Mouse (Mus musculus) hindbrain, embryonic 14.5 days (tissue): ENCODE measurements around the gene Trpc4ap. TPM values are rescaled to one million over a fixed set of nuclear protein-coding genes. Genes with fewer than 3 reads are reported as not detected.

Experiments used
- ATAC-seq: fragments of 200-750 bp; cut with Nextera tagmentation; 2 replicates; pipeline ENCODE4 v1.8.0; 2017; ENCODE audit warnings: moderate number of reproducible peaks, mild to moderate bottlenecking, moderate TSS enrichment, moderate library complexity; ENCODE audit not compliant: low FRiP score
- DNase-seq: peaks from one replicate; pipeline ENCODE4 v3.0.0-alpha.2; 2015; ENCODE audit warnings: low spot score
- H3K27ac ChIP-seq: fragments of 300-500 bp; sonication (generic); 2 replicates; pipeline ENCODE4 v1.5.1; 2014; ENCODE audit warnings: mild to moderate bottlenecking, moderate library complexity
- H3K27me3 ChIP-seq: fragments of 300-500 bp; sonication (generic); 2 replicates; pipeline ENCODE4 v1.6.1; 2014; ENCODE audit warnings: mild to moderate bottlenecking, low read length, mixed read lengths; ENCODE audit not compliant: control insufficient read depth, insufficient read depth
- H3K36me3 ChIP-seq: fragments of 300-500 bp; sonication (generic); replicated peaks from 2 replicates; pipeline ENCODE4 v1.6.1; 2014; ENCODE audit not compliant: control insufficient read depth, insufficient read depth
- H3K4me1 ChIP-seq: fragments of 300-500 bp; sonication (generic); replicated peaks from 2 replicates; pipeline ENCODE4 v1.6.1; 2014; ENCODE audit warnings: antibody characterized with exemption, low read length, mixed read lengths; ENCODE audit not compliant: control insufficient read depth, insufficient read depth
- H3K4me2 ChIP-seq: fragments of 300-500 bp; sonication (generic); replicated peaks from 2 replicates; pipeline ENCODE4 v1.6.1; 2014; ENCODE audit warnings: mild to moderate bottlenecking, moderate library complexity
- H3K4me3 ChIP-seq: fragments of 300-500 bp; sonication (generic); replicated peaks from 2 replicates; pipeline ENCODE4 v1.5.1; 2014; ENCODE audit warnings: mild to moderate bottlenecking, low read length
- H3K9ac ChIP-seq: fragments of 300-500 bp; sonication (generic); 2 replicates; pipeline ENCODE4 v1.6.1; 2014
- H3K9me3 ChIP-seq: fragments of 300-500 bp; sonication (generic); 2 replicates; pipeline ENCODE4 v1.6.1; 2016; ENCODE audit warnings: low read length; ENCODE audit not compliant: control insufficient read depth
- WGBS: fragments of 180-500 bp; shearing (Covaris S2); extraction: QIAGEN DNeasy Blood & Tissue Kit; methylation state at CpG from one replicate; pipeline ENCODE4 v1.1.7; 2014; 5-methylcytosine and 5-hydroxymethylcytosine counted together
- polyA plus RNA-seq: library from polyadenylated mRNA; unstranded; fragments of >200 nt; fragmentation: Nextera tagmentation; extraction: Ambion mirVana; gene quantifications from 2 replicates; pipeline ENCODE4 v1.2.1, GENCODE M21; 2014

Gene Trpc4ap
- polyA plus RNA-seq, 1 experiment from 2014 or later, result 163 TPM

DNA sequence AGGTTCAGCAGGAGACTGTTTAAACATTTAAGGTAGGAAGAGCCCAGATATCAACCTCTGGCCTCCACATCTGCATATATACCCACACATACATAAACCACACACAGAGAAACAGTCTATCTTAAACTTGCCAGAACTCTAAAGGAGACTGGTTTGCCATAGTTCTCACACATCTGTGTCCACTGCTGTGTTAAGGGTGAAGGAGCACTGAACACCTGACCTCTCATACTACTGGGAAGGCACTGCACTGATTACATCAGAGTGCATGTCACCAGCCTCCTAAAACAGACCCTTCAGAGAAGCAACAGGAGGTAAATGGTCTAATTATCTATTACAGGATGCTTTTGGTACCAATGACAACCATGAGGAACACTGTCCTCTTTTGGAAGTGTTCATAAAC is 55.3 kb downstream of the Trpc4ap start:
- Histone ChIP-seq H3K4me1 (no peaks in the 10 kb centered on the region), H3K27me3 (peaks cover 21% of the 10 kb centered on the region), H3K9me3 (no peaks in the 10 kb centered on the region), H3K27ac (no peak overlapping the region), H3K36me3 (peaks cover 97% of the 10 kb centered on the region), H3K4me2 (no peak overlapping the region), H3K4me3 (no peak overlapping the region), H3K9ac (no peak overlapping the region)
- no peak for DNase-seq
- ATAC-seq, result no peak

DNA sequence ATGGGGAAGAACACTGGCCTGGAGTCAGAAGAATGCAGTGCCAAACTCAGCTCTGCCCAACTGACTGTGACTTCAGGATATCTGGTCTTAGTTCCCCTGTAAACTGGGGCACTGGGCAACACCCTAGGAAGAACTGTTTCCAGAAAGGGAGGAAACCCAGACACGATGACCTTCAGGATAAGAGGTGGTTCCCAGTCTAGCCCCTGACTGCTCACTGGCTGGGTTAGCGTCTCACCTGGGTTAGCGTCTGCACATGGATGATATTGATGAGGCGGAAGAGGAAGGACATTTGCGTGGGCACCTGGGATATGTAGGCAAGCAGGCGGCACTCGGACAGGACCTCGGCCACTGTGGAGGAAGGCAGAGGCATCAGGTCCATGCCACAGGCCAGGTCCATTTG is 56.2 kb downstream of the Trpc4ap start:
- DNase-seq (no peak), ATAC-seq (no peak)
- H3K4me1 ChIP-seq, result no peaks in the 10 kb centered on the region
- 95% methylated on average over 8 of the region's 8 CpGs for WGBS
- no peak overlapping the region for H3K4me2 ChIP-seq
- no peaks in the 10 kb centered on the region for H3K9me3 ChIP-seq
- no peak overlapping the region for H3K4me3 ChIP-seq
- H3K27me3 ChIP-seq, result peaks cover 30% of the 10 kb centered on the region
- no peak overlapping the region for H3K27ac ChIP-seq
- no peak overlapping the region for H3K9ac ChIP-seq
- H3K36me3 ChIP-seq, result peaks cover 95% of the 10 kb centered on the region

DNA sequence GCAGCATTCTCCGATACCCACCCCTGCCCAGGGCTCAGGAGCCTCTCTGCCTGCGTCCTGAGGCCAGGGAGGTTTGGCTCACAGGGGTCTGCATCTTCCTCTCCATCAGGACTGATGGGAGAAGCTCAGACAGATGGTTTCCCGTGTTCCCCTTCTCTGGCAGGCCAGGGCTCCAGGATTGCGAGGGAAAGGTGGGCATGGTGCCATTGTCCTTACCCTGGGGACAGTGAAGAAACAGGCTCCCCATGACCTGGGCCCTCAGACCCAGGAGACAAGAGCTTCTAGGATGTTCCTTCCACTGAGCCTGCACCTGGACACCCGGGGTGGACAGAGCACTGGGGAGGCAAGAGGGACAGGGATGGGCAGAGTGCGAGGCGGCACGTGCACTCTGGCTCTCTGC is 57.6 kb downstream of the Trpc4ap start:
- Histone ChIP-seq H3K27me3 (peaks cover 42% of the 10 kb centered on the region), H3K4me2 (no peak overlapping the region), H3K9me3 (no peaks in the 10 kb centered on the region), H3K27ac (no peak overlapping the region), H3K36me3 (peaks cover 81% of the 10 kb centered on the region), H3K4me1 (peaks cover 12% of the 10 kb centered on the region; the same call in 1 of the 2 replicates), H3K4me3 (no peak overlapping the region), H3K9ac (no peak overlapping the region)
- 88% methylated on average over 8 of the region's 8 CpGs for WGBS
- no peak for ATAC-seq
- no peak for DNase-seq

DNA sequence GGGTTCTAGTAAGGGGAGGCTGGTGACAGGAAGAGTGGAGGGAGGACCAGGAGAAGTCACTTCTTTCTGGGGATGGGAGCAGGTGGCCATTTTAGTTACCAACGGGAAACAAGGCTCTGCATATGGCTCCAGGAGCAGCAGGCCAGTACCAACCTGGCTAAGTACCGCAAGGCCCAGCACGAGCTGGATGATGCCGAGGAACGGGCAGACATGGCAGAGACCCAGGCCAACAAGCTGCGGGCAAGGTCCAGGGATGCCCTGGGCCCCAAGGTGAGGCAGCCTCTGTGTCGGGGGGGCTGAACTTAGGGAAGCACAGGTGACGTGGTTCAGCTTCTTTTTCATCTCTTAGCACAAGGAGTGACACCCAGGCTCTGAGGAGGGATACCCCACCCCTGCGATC is 58.5 kb downstream of the Trpc4ap start:
- H3K9me3 ChIP-seq, result no peaks in the 10 kb centered on the region
- ATAC-seq, result no peak
- H3K27me3 ChIP-seq, result peaks cover 46% of the 10 kb centered on the region
- WGBS, result 87% methylated on average over 9 of the region's 9 CpGs
- H3K27ac ChIP-seq, result no peak overlapping the region
- peaks cover 20% of the 10 kb centered on the region; the same call in 1 of the 2 replicates for H3K4me1 ChIP-seq
- H3K9ac ChIP-seq, result no peak overlapping the region
- no peak overlapping the region for H3K4me3 ChIP-seq
- DNase-seq, result no peak
- peaks cover 75% of the 10 kb centered on the region for H3K36me3 ChIP-seq
- no peak overlapping the region for H3K4me2 ChIP-seq

DNA sequence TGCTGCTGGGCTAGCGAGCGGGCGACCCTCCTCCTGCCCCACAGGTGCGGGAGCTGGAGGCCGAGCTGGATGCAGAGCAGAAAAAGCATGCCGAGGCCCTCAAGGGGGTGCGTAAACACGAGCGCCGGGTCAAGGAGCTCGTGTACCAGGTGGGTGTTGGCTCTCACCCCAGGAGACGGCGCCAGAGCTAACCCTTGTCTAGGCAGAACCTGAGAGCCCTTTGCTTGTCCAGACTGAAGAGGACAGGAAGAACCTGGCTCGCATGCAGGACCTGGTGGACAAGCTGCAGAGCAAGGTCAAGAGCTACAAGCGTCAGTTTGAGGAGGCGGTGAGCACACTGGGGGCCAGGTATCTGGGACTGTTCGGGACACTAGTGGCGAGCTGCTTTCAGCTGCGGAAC is 59.1 kb downstream of the Trpc4ap start:
- Histone ChIP-seq H3K36me3 (peaks cover 73% of the 10 kb centered on the region), H3K27me3 (peaks cover 53% of the 10 kb centered on the region), H3K27ac (no peak overlapping the region), H3K9me3 (no peaks in the 10 kb centered on the region), H3K4me3 (no peak overlapping the region), H3K4me1 (peaks cover 20% of the 10 kb centered on the region; the same call in 1 of the 2 replicates), H3K4me2 (no peak overlapping the region), H3K9ac (no peak overlapping the region)
- no peak for ATAC-seq
- no peak for DNase-seq
- 69% methylated on average over 19 of the region's 19 CpGs for WGBS

DNA sequence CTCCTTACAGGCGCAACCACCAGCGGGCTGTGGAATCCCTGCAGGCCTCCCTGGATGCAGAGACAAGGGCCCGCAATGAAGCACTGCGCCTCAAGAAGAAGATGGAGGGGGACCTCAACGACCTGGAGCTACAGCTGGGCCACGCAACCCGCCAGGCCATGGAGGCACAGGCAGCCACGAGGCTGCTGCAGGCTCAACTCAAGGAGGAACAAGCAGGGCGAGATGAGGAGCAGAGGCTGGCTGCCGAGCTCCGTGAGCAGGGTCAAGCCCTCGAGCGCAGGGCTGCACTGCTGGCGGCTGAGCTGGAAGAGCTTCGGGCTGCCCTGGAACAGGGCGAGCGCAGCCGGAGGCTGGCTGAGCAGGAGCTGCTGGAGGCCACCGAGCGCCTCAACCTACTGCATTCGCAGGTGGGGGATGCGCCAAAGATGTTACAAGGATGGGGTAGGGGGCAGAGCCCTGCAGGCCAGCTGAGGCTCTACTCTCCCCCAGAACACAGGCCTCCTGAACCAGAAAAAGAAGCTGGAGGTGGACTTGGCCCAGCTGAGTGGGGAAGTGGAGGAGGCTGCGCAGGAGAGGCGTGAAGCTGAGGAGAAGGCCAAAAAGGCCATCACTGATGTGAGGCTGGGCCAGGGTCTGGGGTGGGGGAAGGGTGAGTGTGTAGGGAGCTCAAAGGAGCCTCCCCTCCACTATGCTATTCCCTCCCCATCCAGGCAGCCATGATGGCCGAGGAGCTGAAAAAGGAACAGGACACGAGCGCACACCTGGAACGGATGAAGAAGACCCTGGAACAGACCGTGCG is 59.8 kb downstream of the Trpc4ap start:
- no peaks in the 10 kb centered on the region for H3K9me3 ChIP-seq
- H3K27me3 ChIP-seq, result peaks cover 58% of the 10 kb centered on the region
- peaks cover 65% of the 10 kb centered on the region for H3K36me3 ChIP-seq
- H3K4me2 ChIP-seq, result no peak overlapping the region
- WGBS, result 67% methylated on average over 30 of the region's 30 CpGs
- no peak for ATAC-seq
- DNase-seq, result no peak
- H3K4me3 ChIP-seq, result no peak overlapping the region
- no peak overlapping the region for H3K9ac ChIP-seq
- H3K27ac ChIP-seq, result no peak overlapping the region
- H3K4me1 ChIP-seq, result peaks cover 20% of the 10 kb centered on the region; the same call in 1 of the 2 replicates

DNA sequence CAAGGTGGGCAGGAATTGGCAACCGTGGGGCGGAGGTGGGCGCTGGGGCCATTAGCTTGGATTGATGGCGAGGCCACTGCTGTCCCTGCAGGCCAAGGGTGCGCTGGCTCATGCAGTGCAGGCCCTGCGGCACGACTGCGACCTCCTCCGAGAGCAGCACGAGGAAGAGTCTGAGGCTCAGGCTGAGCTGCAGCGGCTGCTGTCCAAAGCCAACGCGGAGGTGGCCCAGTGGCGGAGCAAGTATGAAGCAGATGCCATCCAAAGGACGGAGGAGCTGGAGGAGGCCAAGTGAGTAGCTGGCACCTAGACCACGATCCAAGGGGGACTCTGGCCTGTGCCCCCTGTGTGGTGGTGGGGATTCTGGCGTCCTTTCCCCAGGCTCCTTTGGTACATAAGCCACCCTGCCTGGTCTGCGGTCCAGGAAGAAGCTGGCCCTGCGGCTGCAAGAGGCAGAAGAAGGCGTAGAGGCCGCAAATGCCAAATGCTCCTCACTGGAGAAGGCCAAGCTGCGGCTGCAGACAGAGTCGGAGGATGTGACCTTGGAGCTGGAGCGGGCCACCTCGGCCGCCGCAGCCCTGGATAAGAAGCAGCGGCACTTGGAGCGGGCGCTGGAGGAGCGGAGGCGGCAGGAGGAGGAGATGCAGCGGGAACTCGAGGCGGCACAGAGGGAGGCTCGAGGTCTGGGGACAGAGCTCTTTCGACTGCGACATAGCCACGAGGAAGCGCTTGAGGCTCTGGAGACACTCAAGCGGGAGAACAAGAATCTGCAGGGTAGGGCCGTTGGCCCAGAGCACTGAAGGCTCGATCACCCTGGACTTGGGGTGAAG is 61.4 kb downstream of the Trpc4ap start:
- Histone ChIP-seq H3K4me2 (0 out of 2 replicates have a peak overlapping the region, but pooled peaks have one; percentile 8), H3K9ac (0 out of 2 replicates have a peak overlapping the region, but pooled peaks have one; percentile 56), H3K36me3 (peaks cover 49% of the 10 kb centered on the region), H3K27me3 (peaks cover 58% of the 10 kb centered on the region), H3K4me1 (peaks cover 20% of the 10 kb centered on the region; the same call in 1 of the 2 replicates), H3K4me3 (no peak overlapping the region), H3K9me3 (no peaks in the 10 kb centered on the region), H3K27ac (no peak overlapping the region)
- ATAC-seq (no peak), DNase-seq (no peak)
- 16% methylated on average over 43 of the region's 43 CpGs for WGBS

DNA sequence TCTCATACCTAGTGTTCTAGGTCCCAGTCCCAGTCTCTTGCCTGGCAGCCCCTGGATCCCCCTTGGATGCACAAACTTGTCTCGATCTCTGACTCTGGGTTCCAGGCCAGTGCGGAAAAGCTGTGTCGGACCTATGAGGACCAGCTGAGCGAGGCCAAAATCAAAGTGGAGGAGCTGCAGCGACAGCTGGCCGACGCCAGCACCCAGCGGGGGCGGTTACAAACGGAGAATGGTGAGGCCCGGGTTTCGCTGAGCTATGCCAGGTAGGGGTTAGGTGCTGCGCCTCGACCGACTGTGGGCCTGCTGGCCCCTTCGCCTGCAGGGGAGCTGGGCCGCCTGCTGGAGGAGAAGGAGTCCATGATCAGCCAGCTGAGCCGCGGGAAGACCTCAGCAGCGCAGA is 62.0 kb downstream of the Trpc4ap start:
- WGBS, result 21% methylated on average over 20 of the region's 20 CpGs
- H3K36me3 ChIP-seq, result peaks cover 43% of the 10 kb centered on the region

DNA sequence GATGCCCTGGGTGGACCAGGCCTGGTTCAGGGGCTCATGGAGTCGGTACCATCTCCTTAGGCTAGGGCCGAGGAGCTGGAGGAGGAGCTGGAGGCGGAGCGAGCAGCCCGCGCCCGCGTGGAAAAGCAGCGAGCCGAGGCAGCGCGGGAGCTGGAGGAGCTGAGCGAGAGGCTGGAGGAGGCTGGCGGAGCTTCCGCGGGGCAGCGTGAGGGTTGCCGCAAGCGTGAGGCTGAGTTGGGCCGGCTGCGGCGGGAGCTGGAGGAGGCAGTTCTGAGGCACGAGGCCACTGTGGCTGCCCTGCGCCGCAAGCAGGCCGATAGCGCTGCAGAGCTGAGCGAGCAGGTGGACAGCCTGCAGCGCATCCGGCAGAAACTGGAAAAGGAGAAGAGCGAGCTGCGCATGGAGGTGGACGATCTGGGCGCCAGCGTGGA is 62.9 kb downstream of the Trpc4ap start:
- peak; percentile 31 for ATAC-seq
- H3K27me3 ChIP-seq, result peaks cover 58% of the 10 kb centered on the region
- no peaks in the 10 kb centered on the region for H3K9me3 ChIP-seq
- H3K27ac ChIP-seq, result no peak overlapping the region
- DNase-seq, result peak; percentile 68
- peaks cover 20% of the 10 kb centered on the region; the same call in 1 of the 2 replicates for H3K4me1 ChIP-seq
- 4% methylated on average over 35 of the region's 35 CpGs for WGBS
- peaks cover 34% of the 10 kb centered on the region for H3K36me3 ChIP-seq
- H3K4me3 ChIP-seq, result peak overlapping the region; percentile 31
- peak overlapping the region; percentile 78 for H3K4me2 ChIP-seq
- H3K9ac ChIP-seq, result peak overlapping the region; percentile 56

More for the DNA sequence above, 62.0 kb downstream of the Trpc4ap start:
- Histone ChIP-seq H3K4me3 (no peak overlapping the region), H3K27me3 (peaks cover 58% of the 10 kb centered on the region), H3K9me3 (no peaks in the 10 kb centered on the region), H3K4me1 (peaks cover 20% of the 10 kb centered on the region; the same call in 1 of the 2 replicates), H3K27ac (no peak overlapping the region), H3K9ac (0 out of 2 replicates have a peak overlapping the region, but pooled peaks have one; percentile 56), H3K4me2 (no peak overlapping the region)
- ATAC-seq (no peak), DNase-seq (no peak)
